Mouse (Mus musculus) urinary bladder, postnatal 36 days (tissue): ENCODE measurements at regions not wholly inside any gene's neighbourhood (a gene's known extent, or its start where the extent isn't known, plus 50 kb on each side); places are given as distances from the start of the nearest gene placed in this dataset.
A peak's percentile ranks its signal among the peaks of the same experiment; 100 is the strongest.

Experiments
- DNase-seq, 2 experiments: peaks; one replicate each; pipeline ENCODE4 v3.0.0; 2022; ENCODE audit warnings: low spot score in 2 of 2, mixed read lengths in 1 of 2

DNA sequence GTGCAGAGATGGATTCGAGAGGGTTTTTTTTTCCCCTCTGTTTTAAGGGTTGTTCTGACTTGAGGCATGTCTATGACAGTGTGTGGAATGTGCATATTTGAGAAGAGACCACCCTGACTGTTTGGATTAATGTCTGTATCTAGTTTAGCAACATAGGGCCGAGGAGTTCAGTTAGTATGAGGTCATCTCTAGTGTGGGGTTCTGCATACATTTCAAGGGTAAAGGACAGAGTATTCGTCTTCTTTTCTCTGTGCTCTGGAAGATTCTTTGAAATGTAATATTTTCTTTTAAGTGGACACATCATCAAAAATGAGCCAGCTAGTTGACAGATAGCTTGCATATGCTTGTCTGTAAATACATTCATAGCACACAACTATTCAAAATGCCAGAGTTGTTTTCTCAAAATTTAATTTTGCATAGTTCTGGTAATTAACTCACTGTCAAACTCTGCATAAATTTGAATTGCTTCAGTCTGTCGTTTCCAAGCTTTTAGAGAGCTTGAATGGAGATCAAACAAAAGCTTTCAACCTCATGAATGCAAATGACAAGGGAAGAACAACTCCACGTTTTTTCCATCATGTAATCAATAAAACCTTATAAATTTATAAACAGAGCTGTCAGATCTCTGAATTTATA lies 415.5 kb downstream of the Adamts20 start:
- DNase-seq, result no peak

DNA sequence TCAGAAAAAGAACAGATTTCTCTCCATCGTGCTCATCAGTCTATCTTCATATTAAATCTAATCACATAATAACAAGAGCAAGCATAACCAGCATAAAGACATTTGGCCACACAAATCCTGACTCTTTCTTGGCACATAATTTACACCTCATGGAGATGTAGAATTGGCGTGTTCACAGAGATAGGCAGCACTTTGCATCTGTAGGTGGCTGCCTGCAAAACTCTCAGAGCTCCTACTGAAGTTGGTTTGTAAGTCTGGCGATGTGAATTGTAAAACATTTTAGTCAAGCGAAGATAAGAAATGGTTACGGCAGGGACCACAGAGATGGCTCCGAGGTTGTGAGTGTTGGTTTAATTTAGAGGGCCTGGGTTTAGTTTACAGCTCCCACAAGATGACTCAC lies 419.0 kb downstream of the Adamts20 start:
- no peak for DNase-seq

DNA sequence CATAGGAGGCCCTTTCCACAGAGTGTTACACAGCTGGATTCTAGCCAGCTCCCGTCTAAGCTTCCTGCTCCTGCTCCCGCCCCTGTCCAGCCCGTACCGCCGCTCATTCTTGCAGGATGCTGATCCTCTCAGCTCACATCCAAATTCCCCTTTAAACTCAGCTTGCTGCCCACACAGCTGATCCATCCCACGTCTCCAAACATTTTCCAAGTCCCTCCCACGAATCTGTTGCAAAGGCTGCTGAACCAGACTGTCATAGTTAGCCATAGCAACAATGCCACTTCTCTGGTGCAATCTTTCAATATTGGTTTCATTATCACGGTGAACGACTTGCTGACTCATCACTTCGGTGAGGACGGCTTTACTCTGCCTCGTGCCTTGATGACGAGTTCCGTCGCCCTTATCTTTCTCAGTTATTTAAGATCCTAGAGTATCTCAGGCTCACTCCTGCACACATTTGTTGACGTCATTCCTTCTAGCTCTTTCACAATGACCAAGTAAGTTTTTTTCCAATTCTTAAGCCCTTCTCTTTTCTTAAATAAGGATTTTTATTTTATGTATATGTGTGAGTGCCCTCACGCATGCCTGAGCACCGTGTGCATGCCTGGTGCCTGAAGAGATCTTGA lies 420.0 kb downstream of the Adamts20 start:
- DNase-seq, result no peak

DNA sequence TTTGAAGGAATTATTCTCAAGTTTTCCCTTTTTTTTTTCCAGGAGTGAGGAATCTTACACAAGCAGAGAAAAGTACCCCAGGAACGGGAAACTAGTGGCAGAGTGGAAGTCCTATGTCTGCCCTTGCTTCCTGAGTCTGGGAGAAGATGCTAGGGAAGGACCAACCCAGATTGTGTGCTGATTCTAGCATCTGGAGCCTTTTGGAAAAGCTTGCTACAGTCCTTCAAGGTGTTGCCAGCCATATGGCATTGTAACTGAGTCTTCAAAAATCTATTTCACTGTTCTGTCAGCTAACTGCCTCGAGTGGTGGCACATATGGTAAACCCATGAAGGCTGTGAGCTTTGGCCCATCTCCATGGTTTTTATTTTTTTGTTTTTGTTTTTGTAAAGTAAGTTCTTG lies 432.3 kb downstream of the Adamts20 start:
- no peak for DNase-seq

GRCm38 (mm10) chr15:94025996-94026696 lies 430.5 kb upstream of the Prickle1 start:
- DNase-seq, result peak in 1 of 2 experiments; percentile 5

- DNase-seq, result peak in 1 of 2 experiments; percentile 59
Observed at GRCm38 (mm10) chr15:94025239-94025971, 429.7 kb upstream of the Prickle1 start.

DNA sequence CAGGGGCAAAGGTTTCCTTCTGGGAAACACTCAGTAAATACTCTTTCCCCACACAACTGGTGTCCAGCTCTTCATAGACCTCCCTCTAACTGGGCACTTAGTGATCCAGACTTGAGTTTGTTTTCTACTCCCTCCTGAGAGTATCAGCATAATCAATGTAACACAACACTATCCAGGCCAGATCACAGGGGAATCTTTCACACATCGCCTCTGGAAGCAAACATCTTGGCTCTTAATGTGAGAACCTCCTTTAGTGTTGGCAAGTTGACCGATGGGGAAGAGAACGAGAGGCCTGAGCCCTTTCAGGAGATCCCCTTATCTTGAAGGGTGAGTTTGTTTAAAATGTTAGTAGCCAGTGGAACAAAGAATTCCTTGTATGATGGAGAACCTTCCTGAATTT lies 429.1 kb upstream of the Prickle1 start:
- no peak for DNase-seq

- DNase-seq, result no peak
Observed at GRCm38 (mm10) chr15:94024126-94024730, 428.5 kb upstream of the Prickle1 start.

DNA sequence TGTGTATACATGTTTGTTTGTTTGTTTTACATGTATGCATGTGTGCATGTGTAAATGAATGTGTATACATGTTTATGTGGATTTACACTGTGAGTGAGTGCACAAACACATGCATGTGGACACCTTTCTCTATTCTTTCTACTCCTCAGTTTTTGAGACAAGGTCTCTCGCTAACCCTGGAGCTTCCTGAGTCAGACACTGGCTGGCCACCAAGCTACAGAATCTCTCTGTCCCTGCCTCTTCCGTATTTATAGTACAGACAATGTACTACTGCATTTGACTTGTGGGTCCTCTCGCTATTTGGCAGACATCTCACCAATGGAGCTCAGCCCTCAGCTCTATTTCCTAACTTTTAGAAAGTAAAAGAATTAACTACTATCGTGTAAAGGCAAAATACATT lies 427.8 kb upstream of the Prickle1 start:
- no peak for DNase-seq

- no peak for DNase-seq
Observed at GRCm38 (mm10) chr15:94017814-94018213, 422.1 kb upstream of the Prickle1 start.

- DNase-seq, result no peak
Observed at GRCm38 (mm10) chr15:94011499-94011898, 415.8 kb upstream of the Prickle1 start.

DNA sequence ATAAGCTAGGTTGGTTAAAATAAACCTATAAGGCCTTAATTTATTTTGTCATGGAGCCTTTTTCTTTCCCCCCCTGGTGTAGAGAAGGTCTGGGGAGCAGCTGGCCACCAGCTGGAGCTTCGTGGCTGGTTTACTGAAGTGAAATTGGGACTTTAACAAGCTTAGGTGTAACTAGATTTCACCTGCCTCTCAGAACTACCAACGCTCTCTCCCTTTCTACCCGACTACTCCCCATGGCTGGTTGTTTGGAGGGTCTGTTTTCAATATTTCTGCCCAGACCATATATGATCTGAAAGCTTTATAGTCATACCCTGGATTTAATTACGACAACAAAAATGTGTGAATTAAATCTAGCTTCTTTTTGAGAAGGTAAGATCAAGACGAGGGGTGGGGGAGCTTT lies 410.4 kb upstream of the Prickle1 start:
- no peak for DNase-seq

- DNase-seq, result no peak
Observed at GRCm38 (mm10) chr15:94004911-94005310, 409.2 kb upstream of the Prickle1 start.

DNA sequence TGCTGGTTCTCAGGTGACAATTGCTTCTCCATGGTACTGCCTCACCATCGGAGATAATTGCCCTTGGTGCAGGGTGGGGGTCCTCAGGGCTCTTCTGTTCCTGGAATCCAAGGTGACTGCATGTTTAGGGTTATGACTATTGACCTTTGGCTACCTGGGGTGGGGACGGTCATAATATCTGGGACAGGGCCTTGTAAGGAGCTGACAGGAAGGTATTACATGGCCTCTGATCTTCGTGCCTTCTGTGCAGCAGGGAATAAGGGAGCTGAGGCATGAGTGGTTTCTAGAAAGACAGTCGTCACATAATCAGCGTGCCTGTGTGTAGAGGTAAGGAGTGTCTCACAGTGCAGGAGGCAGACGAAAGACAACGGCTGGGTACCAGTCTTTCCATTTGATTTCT lies 407.5 kb upstream of the Prickle1 start:
- no peak for DNase-seq

- no peak for DNase-seq
Observed at GRCm38 (mm10) chr15:93994542-93994941, 398.9 kb upstream of the Prickle1 start.

- DNase-seq, result no peak
Observed at GRCm38 (mm10) chr15:93990139-93990538, 394.4 kb upstream of the Prickle1 start.

DNA sequence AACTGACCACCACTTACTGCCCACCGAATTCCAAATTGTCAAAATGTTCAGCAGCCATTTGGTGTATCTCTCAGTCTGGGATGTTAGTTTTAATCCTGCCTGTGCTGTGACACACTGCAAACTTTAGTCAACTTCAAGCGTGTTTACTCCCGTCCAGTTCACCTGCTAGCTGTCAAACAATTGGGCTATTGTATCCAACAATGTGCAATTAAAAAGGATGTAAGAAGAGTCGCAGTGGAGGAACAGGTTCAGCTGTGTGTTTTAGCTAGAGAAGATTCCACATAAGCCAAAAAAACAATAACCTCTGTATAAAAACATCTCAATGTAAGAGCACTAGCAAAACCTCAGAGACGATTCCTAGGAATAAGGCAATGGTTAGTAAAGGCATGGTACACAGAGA lies 392.7 kb upstream of the Prickle1 start:
- DNase-seq, result no peak

- DNase-seq, result no peak
Observed at GRCm38 (mm10) chr15:93986631-93987429, 391.1 kb upstream of the Prickle1 start.

DNA sequence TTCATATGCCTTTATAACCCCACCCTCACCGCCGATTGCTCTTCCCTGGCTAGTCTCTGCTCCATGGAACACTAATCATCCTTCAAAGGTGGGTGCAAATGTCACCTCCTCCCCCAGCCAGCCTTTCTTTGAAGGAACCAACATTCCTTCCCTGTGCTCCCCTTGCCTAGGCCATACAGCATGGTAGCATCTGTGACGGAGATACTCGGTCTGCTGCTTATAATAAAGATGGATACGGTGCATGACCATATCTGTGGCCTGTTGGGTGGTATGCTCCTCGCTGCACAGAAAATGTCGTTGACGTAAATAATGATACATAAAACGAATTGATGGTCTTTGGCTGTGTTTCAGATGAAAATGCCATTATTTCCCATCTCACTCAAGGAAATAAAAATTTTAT lies 386.4 kb upstream of the Prickle1 start:
- no peak for DNase-seq

DNA sequence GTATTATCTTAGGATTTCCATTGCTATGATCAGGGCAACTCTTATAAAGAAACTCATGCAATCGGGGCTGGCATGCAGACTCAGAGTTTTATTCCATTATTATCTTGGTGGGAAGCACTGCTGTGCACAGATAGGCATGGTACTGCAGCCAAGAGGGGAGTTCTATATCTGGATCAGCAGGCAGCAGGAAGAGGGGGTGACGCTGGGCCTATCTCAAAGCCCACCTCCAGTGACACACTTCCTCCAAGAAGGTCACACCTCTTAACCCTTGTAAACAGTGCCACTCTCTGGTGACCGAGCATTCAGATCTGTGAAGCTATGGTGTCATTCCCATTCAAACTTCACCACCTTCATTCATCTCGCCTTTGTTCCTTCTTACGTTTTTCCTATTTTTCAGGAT lies 381.8 kb upstream of the Prickle1 start:
- no peak for DNase-seq

DNA sequence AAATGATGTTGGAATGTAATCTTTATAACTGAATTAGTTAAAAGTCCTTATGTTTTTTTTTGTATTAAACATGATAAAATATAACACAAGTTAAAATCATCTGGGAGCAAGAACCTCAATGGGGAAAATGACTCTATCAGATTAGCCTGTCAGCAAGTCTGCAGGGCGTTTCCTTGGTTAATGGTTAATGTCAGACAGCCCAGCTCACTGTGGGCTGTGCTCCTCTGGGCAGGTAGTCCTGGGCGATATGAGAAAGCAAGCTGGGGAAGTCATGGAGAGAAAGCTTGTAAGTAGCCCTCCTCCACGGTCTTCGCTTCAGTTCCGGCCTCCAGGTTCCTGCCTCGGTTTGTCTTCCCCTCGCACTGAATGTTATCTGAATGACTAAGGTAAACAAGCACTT lies 379.0 kb upstream of the Prickle1 start:
- DNase-seq, result no peak
